Mouse (Mus musculus) testis, adult 2 months (tissue): Measurements from ENCODE around the gene Alpk1. TPM values are rescaled to one million over a fixed set of nuclear protein-coding genes. Genes with fewer than 3 reads are reported as not detected.

ENCODE experiments used
- H3K27ac ChIP-seq: fragments of 200-500 bp; 2 replicates; pipeline ENCODE4 v1.5.1; 2012; ENCODE audit warnings: low read depth, low read length; ENCODE audit not compliant: control insufficient read depth, insufficient read depth
- H3K27me3 ChIP-seq: fragments of 200-500 bp; 2 replicates; pipeline ENCODE4 v1.6.1; 2012; ENCODE audit warnings: mild to moderate bottlenecking, low read length, moderate library complexity; ENCODE audit not compliant: control insufficient read depth, insufficient read depth
- H3K36me3 ChIP-seq: fragments of 200-500 bp; 2 replicates; pipeline ENCODE4 v1.6.1; 2012; ENCODE audit warnings: mild to moderate bottlenecking, low read length; ENCODE audit not compliant: control insufficient read depth, insufficient read depth
- H3K4me1 ChIP-seq: fragments of 200-500 bp; 2 replicates; pipeline ENCODE4 v1.6.1; 2012; ENCODE audit warnings: low read length; ENCODE audit not compliant: control insufficient read depth, insufficient read depth
- H3K4me3 ChIP-seq: fragments of 200-500 bp; 2 replicates; pipeline ENCODE4 v1.5.1; 2012; ENCODE audit warnings: low read depth, mild to moderate bottlenecking, low read length, moderate library complexity, mixed read lengths; ENCODE audit not compliant: control insufficient read depth
- CTCF ChIP-seq: fragments of 200-500 bp; IDR thresholded peaks from 2 replicates; pipeline ENCODE4 v1.5.1; 2012; ENCODE audit warnings: low read depth, mild to moderate bottlenecking, inconsistent platforms, low read length, moderate library complexity; ENCODE audit not compliant: control insufficient read depth, insufficient read depth, insufficient replicate concordance
- POLR2A ChIP-seq: fragments of 200-500 bp; IDR thresholded peaks from 2 replicates; pipeline ENCODE4 v1.6.1; 2012; ENCODE audit warnings: low read depth, mild to moderate bottlenecking, inconsistent platforms, low read length, moderate library complexity; ENCODE audit not compliant: control insufficient read depth
- polyA plus RNA-seq: library from polyadenylated mRNA; depleted of rRNA; stranded (reverse); fragments of >200 nt; gene quantifications from 2 replicates; pipeline ENCODE4 v1.2.3, GENCODE M21; 2012

Gene Alpk1
- polyA plus RNA-seq, 1 experiment = 3.0 TPM

- Histone ChIP-seq H3K36me3 (no peaks in the 10 kb centered on the region), H3K4me3 (no peak overlapping the region), H3K27ac (no peak overlapping the region), H3K4me1 (no peaks in the 10 kb centered on the region), H3K27me3 (no peaks in the 10 kb centered on the region)
- TF ChIP-seq CTCF (no peak), POLR2A (no peak)
Measured at GRCm38 (mm10) chr3:127802814-127803213, 22.5 kb upstream of the Alpk1 start.

GRCm38 (mm10) chr3:127801162-127801561 is 20.8 kb upstream of the Alpk1 start:
- Histone ChIP-seq H3K36me3 (no peaks in the 10 kb centered on the region), H3K4me1 (no peaks in the 10 kb centered on the region), H3K4me3 (no peak overlapping the region), H3K27me3 (no peaks in the 10 kb centered on the region), H3K27ac (no peak overlapping the region)
- TF ChIP-seq CTCF = no peak
- no peak for TF ChIP-seq POLR2A

- no peak overlapping the region for H3K4me3 ChIP-seq
- H3K27ac ChIP-seq = no peak overlapping the region
- H3K4me1 ChIP-seq = no peaks in the 10 kb centered on the region
- TF ChIP-seq POLR2A = no peak
- no peak for TF ChIP-seq CTCF
- H3K36me3 ChIP-seq = no peaks in the 10 kb centered on the region
- H3K27me3 ChIP-seq = no peaks in the 10 kb centered on the region
Measured at GRCm38 (mm10) chr3:127796271-127796670, 15.9 kb upstream of the Alpk1 start.

GRCm38 (mm10) chr3:127795762-127796161 is 15.4 kb upstream of the Alpk1 start:
- Histone ChIP-seq H3K4me1 (no peaks in the 10 kb centered on the region; the same call in none of the 2 replicates), H3K36me3 (no peaks in the 10 kb centered on the region), H3K27ac (no peak overlapping the region), H3K27me3 (no peaks in the 10 kb centered on the region), H3K4me3 (no peak overlapping the region)
- no peak for TF ChIP-seq POLR2A
- no peak for TF ChIP-seq CTCF

- TF ChIP-seq POLR2A (no peak), CTCF (no peak)
- Histone ChIP-seq H3K36me3 (no peaks in the 10 kb centered on the region), H3K27me3 (peaks cover 6% of the 10 kb centered on the region), H3K4me3 (no peak overlapping the region), H3K4me1 (peaks cover 8% of the 10 kb centered on the region), H3K27ac (no peak overlapping the region)
Measured at GRCm38 (mm10) chr3:127793022-127793421, 12.7 kb upstream of the Alpk1 start.

- H3K4me3 ChIP-seq = no peak overlapping the region
- H3K27me3 ChIP-seq = peaks cover 6% of the 10 kb centered on the region
- no peaks in the 10 kb centered on the region for H3K36me3 ChIP-seq
- no peak for TF ChIP-seq POLR2A
- no peak for TF ChIP-seq CTCF
- H3K27ac ChIP-seq = no peak overlapping the region
- peaks cover 8% of the 10 kb centered on the region for H3K4me1 ChIP-seq
Measured at GRCm38 (mm10) chr3:127791595-127792561, 11.6 kb upstream of the Alpk1 start.

GRCm38 (mm10) chr3:127791056-127791483 is 10.7 kb upstream of the Alpk1 start:
- TF ChIP-seq CTCF (no peak), POLR2A (no peak)
- Histone ChIP-seq H3K27ac (no peak overlapping the region), H3K4me3 (peak overlapping the region; percentile 71), H3K36me3 (no peaks in the 10 kb centered on the region), H3K4me1 (peaks cover 8% of the 10 kb centered on the region), H3K27me3 (peaks cover 6% of the 10 kb centered on the region)
